Mouse (Mus musculus) hindbrain, embryonic 13.5 days (tissue): ENCODE measurements around the gene Strn3. TPM values are rescaled to one million over a fixed set of nuclear protein-coding genes. Genes with fewer than 3 reads are reported as not detected.

ENCODE experiments used
- ATAC-seq: fragments of 200-750 bp; cut with Nextera tagmentation; 2 replicates; pipeline ENCODE4 v1.8.0; 2017; ENCODE audit warnings: moderate TSS enrichment; ENCODE audit not compliant: low FRiP score
- H3K27ac ChIP-seq: fragments of 300-500 bp; sonication (generic); 2 replicates; pipeline ENCODE4 v1.5.1; 2015; ENCODE audit warnings: inconsistent platforms, mild to moderate bottlenecking, moderate library complexity
- H3K27me3 ChIP-seq: fragments of 300-500 bp; sonication (generic); 2 replicates; pipeline ENCODE4 v1.6.1; 2015; ENCODE audit warnings: mild to moderate bottlenecking, inconsistent platforms
- H3K36me3 ChIP-seq: fragments of 300-500 bp; sonication (generic); 2 replicates; pipeline ENCODE4 v1.6.1; 2015; ENCODE audit warnings: mild to moderate bottlenecking, inconsistent platforms
- H3K4me1 ChIP-seq: fragments of 300-500 bp; sonication (generic); replicated peaks from 2 replicates; pipeline ENCODE4 v1.6.1; 2015; ENCODE audit warnings: inconsistent platforms
- H3K4me2 ChIP-seq: fragments of 300-500 bp; sonication (generic); 2 replicates; pipeline ENCODE4 v1.6.1; 2015; ENCODE audit warnings: inconsistent platforms, mild to moderate bottlenecking, moderate library complexity
- H3K4me3 ChIP-seq: fragments of 300-500 bp; sonication (generic); 2 replicates; pipeline ENCODE4 v1.5.1; 2015; ENCODE audit warnings: mild to moderate bottlenecking, inconsistent platforms
- H3K9ac ChIP-seq: fragments of 300-500 bp; sonication (generic); 2 replicates; pipeline ENCODE4 v1.6.1; 2015; ENCODE audit warnings: mild to moderate bottlenecking, inconsistent platforms
- H3K9me3 ChIP-seq: fragments of 300-500 bp; sonication (generic); 2 replicates; pipeline ENCODE4 v1.6.1; 2016; ENCODE audit warnings: inconsistent platforms
- WGBS: fragments of 180-500 bp; shearing (Covaris S2); methylation state at CpG from one replicate; pipeline ENCODE4 v1.1.7; 2015; 5-methylcytosine and 5-hydroxymethylcytosine counted together
- polyA plus RNA-seq: library from polyadenylated mRNA; unstranded; fragments of >200 nt; fragmentation: Nextera tagmentation; extraction: Ambion mirVana; gene quantifications from 2 replicates; pipeline ENCODE4 v1.2.1, GENCODE M21; 2015

Strn3 gene
- polyA plus RNA-seq, 1 experiment from 2014 or later = 40.4 TPM

- no peak overlapping the region for H3K4me3 ChIP-seq
- no peak overlapping the region for H3K4me2 ChIP-seq
- no peaks in the 10 kb centered on the region for H3K36me3 ChIP-seq
- no peak for ATAC-seq
- H3K9me3 ChIP-seq = no peaks in the 10 kb centered on the region
- no peaks in the 10 kb centered on the region for H3K4me1 ChIP-seq
- 94% methylated on average over 2 of the region's 2 CpGs for WGBS
- H3K9ac ChIP-seq = no peak overlapping the region
- no peak overlapping the region for H3K27ac ChIP-seq
- H3K27me3 ChIP-seq = no peaks in the 10 kb centered on the region
Measured at GRCm38 (mm10) chr12:51636689-51637470, 54.8 kb downstream of the Strn3 start.

- WGBS = 94% methylated on average over 2 of the region's 2 CpGs
- ATAC-seq = no peak
- H3K27ac ChIP-seq = no peak overlapping the region
Measured at GRCm38 (mm10) chr12:51636260-51636659, 55.4 kb downstream of the Strn3 start.

GRCm38 (mm10) chr12:51633481-51633880, 58.2 kb downstream of the Strn3 start:
- no peak overlapping the region for H3K27ac ChIP-seq
- H3K36me3 ChIP-seq = no peaks in the 10 kb centered on the region
- no peak overlapping the region for H3K4me2 ChIP-seq
- H3K4me1 ChIP-seq = no peaks in the 10 kb centered on the region
- no peaks in the 10 kb centered on the region for H3K9me3 ChIP-seq
- no peaks in the 10 kb centered on the region for H3K27me3 ChIP-seq
- WGBS = 79% methylated on average over 4 of the region's 4 CpGs
- ATAC-seq = no peak
- no peak overlapping the region for H3K9ac ChIP-seq
- H3K4me3 ChIP-seq = no peak overlapping the region

More at GRCm38 (mm10) chr12:51636260-51636659, 55.4 kb downstream of the Strn3 start:
- Histone ChIP-seq H3K27me3 (no peaks in the 10 kb centered on the region), H3K36me3 (no peaks in the 10 kb centered on the region), H3K4me1 (no peaks in the 10 kb centered on the region), H3K4me3 (no peak overlapping the region), H3K4me2 (no peak overlapping the region), H3K9me3 (no peaks in the 10 kb centered on the region), H3K9ac (no peak overlapping the region)

- Histone ChIP-seq H3K27ac (no peak overlapping the region), H3K4me2 (no peak overlapping the region), H3K9me3 (no peaks in the 10 kb centered on the region), H3K36me3 (peaks cover 12% of the 10 kb centered on the region), H3K4me3 (no peak overlapping the region), H3K4me1 (no peaks in the 10 kb centered on the region), H3K27me3 (no peaks in the 10 kb centered on the region), H3K9ac (no peak overlapping the region)
- 0 out of 2 replicates have a peak, but pooled peaks have one; percentile 63 for ATAC-seq
Measured at GRCm38 (mm10) chr12:51623366-51623694, 68.4 kb downstream of the Strn3 start.

GRCm38 (mm10) chr12:51622670-51623365, 68.9 kb downstream of the Strn3 start:
- 79% methylated on average over 5 of the region's 5 CpGs for WGBS
- H3K9me3 ChIP-seq = no peaks in the 10 kb centered on the region
- no peak overlapping the region for H3K4me2 ChIP-seq
- H3K4me1 ChIP-seq = no peaks in the 10 kb centered on the region
- H3K36me3 ChIP-seq = peaks cover 16% of the 10 kb centered on the region
- H3K4me3 ChIP-seq = no peak overlapping the region
- peak; percentile 79; the same call in 1 of the 2 replicates for ATAC-seq
- H3K27me3 ChIP-seq = no peaks in the 10 kb centered on the region
- H3K9ac ChIP-seq = no peak overlapping the region
- no peak overlapping the region for H3K27ac ChIP-seq

- ATAC-seq = no peak
- 98% methylated on average over 5 of the region's 5 CpGs for WGBS
- H3K9ac ChIP-seq = no peak overlapping the region
- H3K4me2 ChIP-seq = no peak overlapping the region
- H3K9me3 ChIP-seq = no peaks in the 10 kb centered on the region
- H3K27ac ChIP-seq = no peak overlapping the region
- H3K36me3 ChIP-seq = peaks cover 24% of the 10 kb centered on the region
- no peaks in the 10 kb centered on the region for H3K27me3 ChIP-seq
- no peaks in the 10 kb centered on the region for H3K4me1 ChIP-seq
- H3K4me3 ChIP-seq = no peak overlapping the region
Measured at GRCm38 (mm10) chr12:51621161-51621560, 70.5 kb downstream of the Strn3 start.

- Histone ChIP-seq H3K9me3 (no peaks in the 10 kb centered on the region), H3K36me3 (peaks cover 24% of the 10 kb centered on the region), H3K9ac (no peak overlapping the region), H3K27me3 (no peaks in the 10 kb centered on the region), H3K4me1 (no peaks in the 10 kb centered on the region), H3K4me3 (no peak overlapping the region), H3K27ac (no peak overlapping the region), H3K4me2 (no peak overlapping the region)
- ATAC-seq = no peak
Measured at GRCm38 (mm10) chr12:51620572-51620971, 71.1 kb downstream of the Strn3 start.

- no peak overlapping the region for H3K9ac ChIP-seq
- no peak overlapping the region for H3K27ac ChIP-seq
- ATAC-seq = no peak
- H3K27me3 ChIP-seq = no peaks in the 10 kb centered on the region
- peaks cover 54% of the 10 kb centered on the region for H3K36me3 ChIP-seq
- no peak overlapping the region for H3K4me3 ChIP-seq
- no peaks in the 10 kb centered on the region for H3K4me1 ChIP-seq
- no peaks in the 10 kb centered on the region for H3K9me3 ChIP-seq
- H3K4me2 ChIP-seq = no peak overlapping the region
- 94% methylated on average over 5 of the region's 5 CpGs for WGBS
Measured at GRCm38 (mm10) chr12:51612361-51612760, 79.3 kb downstream of the Strn3 start.

GRCm38 (mm10) chr12:51606138-51606537, 85.6 kb downstream of the Strn3 start:
- WGBS = 87% methylated on average over 4 of the region's 4 CpGs
- H3K4me2 ChIP-seq = no peak overlapping the region
- no peak overlapping the region for H3K4me3 ChIP-seq
- no peak for ATAC-seq
- no peaks in the 10 kb centered on the region for H3K4me1 ChIP-seq
- H3K27ac ChIP-seq = no peak overlapping the region
- no peak overlapping the region for H3K9ac ChIP-seq
- H3K36me3 ChIP-seq = peaks cover 43% of the 10 kb centered on the region
- no peaks in the 10 kb centered on the region for H3K9me3 ChIP-seq
- no peaks in the 10 kb centered on the region for H3K27me3 ChIP-seq

- Histone ChIP-seq H3K27me3 (no peaks in the 10 kb centered on the region), H3K9me3 (no peaks in the 10 kb centered on the region), H3K36me3 (peaks cover 35% of the 10 kb centered on the region), H3K27ac (no peak overlapping the region), H3K4me1 (no peaks in the 10 kb centered on the region), H3K4me3 (no peak overlapping the region), H3K9ac (no peak overlapping the region), H3K4me2 (no peak overlapping the region)
- ATAC-seq = no peak
- 98% methylated on average over 10 of the region's 10 CpGs for WGBS
Measured at GRCm38 (mm10) chr12:51603306-51603705, 88.4 kb downstream of the Strn3 start.

- ATAC-seq = no peak; the same call in 1 of the 2 replicates
- H3K27me3 ChIP-seq = peaks cover 43% of the 10 kb centered on the region
- no peaks in the 10 kb centered on the region for H3K36me3 ChIP-seq
- H3K27ac ChIP-seq = no peak overlapping the region
- H3K4me1 ChIP-seq = peaks cover 22% of the 10 kb centered on the region
- H3K9ac ChIP-seq = peak overlapping the region; percentile 75; the same call in 1 of the 2 replicates
- H3K9me3 ChIP-seq = no peaks in the 10 kb centered on the region
- H3K4me3 ChIP-seq = peak overlapping the region; percentile 79
- peak overlapping the region; percentile 97 for H3K4me2 ChIP-seq
- 2% methylated on average over 18 of the region's 18 CpGs for WGBS
Measured at GRCm38 (mm10) chr12:51594030-51594470, 97.6 kb downstream of the Strn3 start.

GRCm38 (mm10) chr12:51593229-51594029, 98.3 kb downstream of the Strn3 start, which contains the start of gene Coch:
Gene Coch (plus strand): TSS chr12:51593341.
- Histone ChIP-seq H3K4me3 (peak within 1 kb of the TSS; percentile 79), H3K27me3 (peaks cover 43% of the 10 kb centered on the region), H3K9me3 (no peaks in the 10 kb centered on the region), H3K9ac (peak within 1 kb of the TSS; percentile 75), H3K4me1 (peaks cover 22% of the 10 kb centered on the region), H3K4me2 (peak within 1 kb of the TSS; percentile 97), H3K27ac (no peak within 1 kb of the TSS), H3K36me3 (no peaks in the 10 kb centered on the region)
- WGBS = under 1% methylated on average over 76 of the region's 79 CpGs
- ATAC-seq = peak; percentile 91
